Mouse (Mus musculus): ENCODE measurements at regions not wholly inside any gene's neighbourhood (a gene's known extent, or its start where the extent isn't known, plus 50 kb on each side); places are given as distances from the start of the nearest gene placed in this dataset.

- TF ChIP-seq CTCF (IDR thresholded peaks at IDR 0.05; ENCODE audit: low read depth) (no peak), EP300 (IDR thresholded peaks at IDR 0.05; ENCODE audit: low read depth) (no peak)
Observed at GRCm38 (mm10) chr13:72572846-72573245, 55.8 kb upstream of the Irx2 start.

Data from liver, postnatal 0 days (tissue).